Mouse (Mus musculus): ENCODE measurements around the gene Enpp7. TPM values are rescaled to one million over a fixed set of nuclear protein-coding genes. Genes with fewer than 3 reads are reported as not detected.

Enpp7 gene
- polyA plus RNA-seq, 1 experiment = 0.08 TPM

DNA sequence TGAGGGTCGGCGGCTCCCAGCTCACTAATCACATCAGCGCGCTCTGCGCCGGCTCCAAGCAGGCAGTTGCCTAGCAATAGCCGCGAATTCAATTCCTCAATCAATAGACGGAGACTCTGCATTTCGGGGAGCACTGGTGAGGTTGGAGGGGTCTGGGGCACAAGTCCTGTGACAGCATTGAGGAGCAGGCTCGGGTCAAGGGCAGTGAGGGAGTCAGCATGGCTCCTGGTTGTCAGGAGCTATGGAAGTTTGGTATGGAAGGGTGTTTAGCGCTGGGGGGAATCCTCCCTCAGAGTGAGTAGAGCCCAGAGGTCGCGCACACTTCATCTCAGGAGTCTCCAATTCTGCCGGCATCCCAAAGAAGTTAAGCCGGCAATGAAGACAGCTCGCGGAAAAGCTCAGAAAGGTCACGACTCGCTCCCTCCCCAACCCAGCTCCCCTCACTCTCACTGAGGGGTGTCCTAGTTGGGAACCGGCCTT, 47.7 kb downstream of the Enpp7 start:
- DNase-seq (ENCODE audit: low spot score) = no peak

GRCm38 (mm10) chr11:119036447-119036846, 48.5 kb downstream of the Enpp7 start:
- no peak for DNase-seq (ENCODE audit: low spot score)

DNA sequence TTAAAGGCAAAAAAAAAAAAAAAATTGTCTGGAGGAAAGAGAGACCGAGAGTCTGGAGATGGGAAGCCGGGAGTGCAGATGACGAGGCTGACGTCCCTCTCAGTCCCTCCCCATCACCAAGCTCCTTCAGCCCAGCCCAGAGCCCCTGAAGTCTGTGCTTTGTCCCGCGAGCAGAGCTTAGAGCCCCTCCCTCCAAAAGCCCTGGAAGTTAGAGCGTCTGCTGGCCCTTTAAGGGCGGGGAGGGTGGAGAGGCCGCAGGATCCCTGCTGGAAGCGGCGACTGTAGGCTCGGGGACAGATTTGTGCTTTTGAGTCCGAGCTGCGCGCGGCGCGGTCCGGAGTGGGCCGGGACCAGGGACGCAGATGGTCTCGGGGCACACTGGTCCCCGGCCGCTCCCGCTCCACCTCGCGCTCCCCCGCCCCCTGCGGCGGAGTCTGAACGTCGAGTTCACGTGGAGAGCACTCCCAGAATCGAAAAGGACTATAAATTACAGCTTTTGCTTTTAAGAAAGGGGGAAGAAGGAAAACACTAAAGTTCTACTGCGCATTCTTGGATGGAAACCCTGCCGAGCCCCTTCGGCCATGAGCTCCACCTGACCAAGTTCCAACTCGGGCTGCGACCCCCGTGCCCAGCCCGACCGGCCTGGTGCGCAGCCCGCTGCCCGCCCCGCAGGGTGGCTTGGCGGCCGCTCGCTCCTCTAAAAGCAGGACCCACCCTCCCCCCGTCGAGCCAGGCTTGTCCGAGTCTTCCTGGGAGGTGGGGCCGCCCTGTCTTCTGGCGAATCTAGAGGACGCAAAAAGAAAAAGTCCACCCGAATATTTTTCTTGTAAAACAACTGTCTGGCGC, 49.2 kb downstream of the Enpp7 start:
- no peak for DNase-seq (ENCODE audit: low spot score)

GRCm38 (mm10) chr11:119037780-119038401, 49.9 kb downstream of the Enpp7 start:
- DNase-seq (ENCODE audit: low spot score) = no peak

DNA sequence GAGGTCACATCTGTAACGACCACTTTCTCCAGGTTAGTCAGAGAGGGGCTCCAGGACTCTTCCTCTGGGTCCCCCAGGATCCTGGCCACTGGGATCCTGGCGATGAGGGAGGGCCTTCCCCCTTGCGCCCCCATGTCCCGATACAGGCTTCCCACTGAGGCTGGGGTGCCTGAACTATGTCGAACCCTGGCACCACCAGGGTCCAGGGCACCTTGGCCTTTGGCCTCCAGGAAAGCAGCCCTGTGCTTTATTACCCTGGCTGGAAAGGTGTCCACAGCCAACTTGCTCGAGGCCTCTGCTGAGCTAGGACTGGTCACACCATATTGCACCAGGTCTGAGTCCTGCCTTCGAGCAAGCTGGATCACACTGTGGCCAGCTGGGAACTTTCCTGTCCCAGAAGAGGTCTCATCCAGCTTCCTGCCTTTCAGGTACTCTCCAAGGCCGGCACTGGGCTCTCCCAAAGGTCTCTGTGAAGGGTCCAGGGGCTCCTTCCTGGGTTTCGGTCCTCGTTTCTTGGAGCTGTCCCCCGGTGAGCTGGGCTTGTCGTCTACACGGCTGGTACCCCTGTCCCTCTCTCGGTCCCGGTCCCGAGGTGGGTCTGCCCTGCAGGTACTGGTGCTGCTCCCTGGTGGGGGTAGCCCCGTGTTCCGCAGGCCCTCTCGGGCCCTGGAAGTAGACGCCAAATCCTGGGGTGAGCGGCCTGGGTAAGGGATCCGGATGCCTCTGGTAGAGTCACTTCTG, 50.9 kb downstream of the Enpp7 start:
- no peak for DNase-seq (ENCODE audit: low spot score)

DNA sequence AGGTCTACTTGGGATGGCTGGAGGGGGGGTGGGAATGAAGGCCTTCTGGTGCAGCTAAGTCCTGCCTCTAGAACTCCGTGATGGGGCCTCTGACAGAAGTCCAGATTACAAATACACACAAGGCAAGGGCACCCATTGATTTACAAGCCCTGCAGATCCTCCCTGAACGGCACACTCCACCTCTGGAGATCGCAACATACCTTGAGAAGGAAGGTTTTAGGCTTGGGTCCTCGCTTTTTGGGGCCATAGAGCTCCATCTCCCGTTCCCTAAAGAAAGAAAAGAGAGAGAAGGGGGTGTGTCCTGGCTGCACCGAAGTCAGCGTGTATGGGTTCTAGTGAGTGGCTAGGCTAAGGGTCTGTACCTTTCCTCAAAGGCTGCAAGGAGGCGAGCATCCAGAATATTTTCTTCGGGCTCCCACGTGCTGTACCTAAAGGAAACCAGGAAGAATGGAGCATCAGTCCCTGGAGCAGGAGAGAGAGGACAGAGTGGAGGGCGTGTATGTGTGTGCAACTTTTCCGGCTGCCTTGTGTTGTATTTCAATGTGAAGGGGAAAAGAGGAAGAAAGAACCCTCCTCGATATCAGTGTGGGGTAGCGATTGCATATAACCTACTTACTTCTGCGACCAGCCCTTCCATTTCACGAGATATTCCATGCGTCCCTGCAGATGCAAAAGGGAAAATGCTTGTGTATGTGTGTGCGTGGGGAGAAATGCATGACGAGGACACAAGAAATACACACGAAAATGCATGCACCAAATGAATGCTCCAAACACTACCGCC, 51.9 kb downstream of the Enpp7 start:
- DNase-seq (ENCODE audit: low spot score) = no peak

GRCm38 (mm10) chr11:119040600-119041324, 52.8 kb downstream of the Enpp7 start, which contains the start of gene Cbx8:
TSS of gene Cbx8 (minus strand) at chr11:119040969.
- peak; percentile 96 for DNase-seq (ENCODE audit: low spot score)

- DNase-seq (ENCODE audit: low spot score) = no peak
Observed at GRCm38 (mm10) chr11:119041325-119041716, 53.3 kb downstream of the Enpp7 start.

DNA sequence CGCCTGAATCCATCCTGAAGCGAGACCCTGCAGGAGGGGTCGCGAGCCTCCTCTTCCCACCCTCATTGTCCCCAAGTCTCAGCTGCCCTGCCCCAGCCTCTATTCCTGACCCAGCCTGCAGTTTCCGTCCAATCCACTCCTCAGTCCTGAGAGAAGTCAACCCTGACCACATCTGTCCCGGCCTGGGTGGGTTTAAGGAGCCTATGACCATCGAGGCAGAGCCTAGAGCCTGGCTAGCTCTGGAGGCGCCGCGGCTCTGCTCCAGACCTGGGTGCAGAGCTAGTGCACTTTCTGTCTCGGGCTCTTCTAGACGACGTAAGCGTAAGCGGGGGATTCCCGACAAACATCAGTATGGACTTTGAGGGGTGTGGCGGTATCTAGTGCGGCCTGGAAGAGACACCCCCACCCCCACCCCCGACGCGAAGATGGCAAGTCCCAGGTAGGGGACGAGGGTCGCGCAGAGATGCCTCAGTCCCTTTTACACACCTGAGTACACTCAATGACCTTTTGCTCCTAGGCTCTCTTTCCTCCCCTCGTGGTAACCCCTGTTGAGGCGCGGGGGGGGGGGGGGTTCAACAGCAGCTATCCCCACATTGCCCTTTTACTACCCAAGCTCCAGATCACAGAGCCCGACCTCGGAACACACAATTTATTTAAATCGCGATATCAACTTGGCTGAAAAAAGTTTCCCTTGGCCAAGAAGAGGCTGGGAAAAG, 53.9 kb downstream of the Enpp7 start:
- DNase-seq (ENCODE audit: low spot score) = no peak

Other genes with a start within 250 kb of the Enpp7 start
- 23.3 and 61.3 TPM in 2 replicates for gene Rbfox3, start 76.6 kb upstream of the Enpp7 start, polyA plus RNA-seq (2012; rRNA removed)
- gene Cbx2, start 34.8 kb downstream of the Enpp7 start, polyA plus RNA-seq (2012; rRNA removed) = 3.0 TPM in 2 replicates
- gene Cbx8, start 52.8 kb downstream of the Enpp7 start, polyA plus RNA-seq (2012; rRNA removed) = 5.4 and 6.8 TPM in 2 replicates
- gene Cbx4, start 98.0 kb downstream of the Enpp7 start, polyA plus RNA-seq (2012; rRNA removed) = 32.2 and 36.0 TPM in 2 replicates
- 15.8 and 20.8 TPM in 2 replicates for gene Tbc1d16, start 240.3 kb downstream of the Enpp7 start, polyA plus RNA-seq (2012; rRNA removed)
- 0.66 and 0.77 TPM in 2 replicates for gene Ccdc40, start 240.4 kb downstream of the Enpp7 start, polyA plus RNA-seq (2012; rRNA removed)

Data from urinary bladder, adult 2 months (tissue).